Mouse (Mus musculus): ENCODE measurements around the gene Ankrd11. TPM values are rescaled to one million over a fixed set of nuclear protein-coding genes. Genes with fewer than 3 reads are reported as not detected.
"Not testable (repeated sequence)": the region's sequence is repeated elsewhere in the genome, so short reads cannot be mapped to it uniquely, and the experiment has no call there.

Ankrd11 gene
- polyA plus RNA-seq, 1 experiment from 2014 or later: 67.3 TPM

DNA sequence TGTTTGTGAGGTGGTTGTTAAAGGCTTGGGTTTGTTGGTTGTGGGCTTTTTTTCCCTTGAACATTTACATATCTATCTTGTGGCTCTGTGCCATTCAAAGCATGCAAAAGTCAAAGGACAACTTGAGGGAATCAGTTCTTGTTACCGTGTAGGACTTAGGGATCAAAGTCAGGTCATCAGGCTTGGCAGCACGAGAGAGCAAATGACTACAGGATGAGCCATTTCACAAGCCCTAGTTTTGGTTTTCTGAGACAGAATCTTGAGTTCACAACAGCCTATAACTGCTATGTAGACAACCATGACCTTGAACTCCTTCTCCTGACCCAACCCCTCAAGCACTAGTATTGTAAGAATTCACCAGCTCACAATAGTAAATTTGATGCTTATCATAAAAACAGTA is 3.7 kb downstream of the Ankrd11 start:
- no peak for ATAC-seq (ENCODE audit: insufficient read depth, low FRiP score, low read depth)
- Histone ChIP-seq H3K36me3 (no peaks in the 10 kb centered on the region), H3K4me3 (replicated peaks) (no peak overlapping the region), H3K9me3 (no peaks in the 10 kb centered on the region), H3K27ac (no peak overlapping the region), H3K4me1 (peaks cover 36% of the 10 kb centered on the region), H3K9ac (no peak overlapping the region), H3K27me3 (replicated peaks) (no peaks in the 10 kb centered on the region), H3K4me2 (no peak overlapping the region)
- 53% methylated on average over 2 of the region's 2 CpGs for WGBS

DNA sequence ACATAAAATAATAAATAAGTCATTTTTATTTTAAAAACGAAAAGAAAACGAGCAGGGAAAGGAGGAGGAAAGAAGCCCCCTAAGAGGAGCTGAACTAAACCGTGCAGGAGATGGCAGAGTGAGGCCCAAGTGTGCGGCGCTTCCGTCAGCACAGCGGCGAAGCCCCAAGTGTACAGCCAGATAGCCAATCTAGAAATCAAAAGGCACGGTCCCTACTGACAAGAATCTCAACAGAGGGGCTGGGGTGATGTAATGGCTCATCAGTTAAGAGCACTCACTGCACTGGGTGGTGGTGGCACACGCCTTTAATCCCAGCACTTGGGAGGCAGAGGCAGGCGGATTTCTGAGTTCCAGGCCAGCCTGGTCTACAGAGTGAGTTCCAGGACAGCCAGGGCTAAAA is 4.6 kb downstream of the Ankrd11 start:
- Histone ChIP-seq H3K27ac (peak overlapping the region; percentile 9; the same call in 1 of the 2 replicates), H3K4me1 (peaks cover 34% of the 10 kb centered on the region)

DNA sequence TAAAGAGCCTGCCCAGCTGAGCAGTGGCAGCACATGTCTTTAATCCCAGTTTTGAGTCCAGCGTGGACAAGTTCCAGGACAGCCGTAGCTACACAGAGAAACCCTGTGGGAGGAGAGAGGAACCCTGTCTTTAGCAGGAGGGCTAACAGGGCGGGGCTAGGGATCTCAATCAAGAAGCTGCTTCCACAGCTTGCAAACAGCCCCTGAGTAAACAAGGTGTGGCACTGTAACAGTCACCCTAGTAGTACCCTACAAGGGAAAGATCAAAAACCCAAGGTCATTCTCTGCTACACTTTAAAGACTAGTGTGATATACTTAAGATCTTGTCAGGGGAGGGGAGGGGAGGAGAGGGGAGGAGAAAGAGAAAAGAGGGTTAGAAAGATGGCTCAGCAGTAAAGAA is 5.1 kb downstream of the Ankrd11 start:
- WGBS: 29% methylated on average over 3 of the region's 3 CpGs
- ATAC-seq (ENCODE audit: insufficient read depth, low FRiP score, low read depth): peak; percentile 75; the same call in 1 of the 2 replicates
- Histone ChIP-seq H3K4me3 (replicated peaks) (no peak overlapping the region), H3K4me2 (no peak overlapping the region), H3K9ac (no peak overlapping the region), H3K4me1 (peaks cover 34% of the 10 kb centered on the region), H3K27me3 (replicated peaks) (no peaks in the 10 kb centered on the region), H3K9me3 (no peaks in the 10 kb centered on the region), H3K36me3 (no peaks in the 10 kb centered on the region), H3K27ac (peak overlapping the region; percentile 9; the same call in 1 of the 2 replicates)

More for the DNA sequence above, 4.6 kb downstream of the Ankrd11 start:
- Histone ChIP-seq H3K9ac (no peak overlapping the region), H3K36me3 (no peaks in the 10 kb centered on the region), H3K9me3 (no peaks in the 10 kb centered on the region), H3K27me3 (replicated peaks) (no peaks in the 10 kb centered on the region), H3K4me2 (no peak overlapping the region), H3K4me3 (replicated peaks) (no peak overlapping the region)
- 75% methylated on average over 11 of the region's 11 CpGs for WGBS
- ATAC-seq (ENCODE audit: insufficient read depth, low FRiP score, low read depth): no peak

DNA sequence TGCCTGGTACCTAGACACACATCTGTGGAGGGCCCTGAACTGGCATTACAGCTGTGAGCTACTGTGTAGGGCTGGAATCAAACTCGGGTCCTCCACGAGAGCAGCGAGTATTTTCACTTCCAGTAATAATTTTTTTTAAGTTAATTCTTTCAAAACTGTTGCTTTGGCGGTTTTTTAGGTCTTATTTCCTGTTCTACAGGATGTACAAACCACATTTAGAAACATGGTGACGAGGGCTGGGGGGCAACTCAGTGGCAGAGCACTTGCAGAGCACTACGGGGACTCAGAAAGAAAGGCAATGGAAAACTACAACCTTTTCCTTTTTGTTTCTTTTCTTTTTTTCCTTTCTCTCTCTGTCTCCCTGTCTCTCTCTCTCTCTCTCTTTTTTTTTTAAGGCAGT is 7.9 kb downstream of the Ankrd11 start:
- H3K9ac ChIP-seq: no peak overlapping the region
- H3K36me3 ChIP-seq: no peaks in the 10 kb centered on the region
- 73% methylated on average over 6 of the region's 6 CpGs for WGBS
- no peaks in the 10 kb centered on the region for H3K9me3 ChIP-seq
- no peak overlapping the region for H3K4me3 ChIP-seq (replicated peaks)
- ATAC-seq (ENCODE audit: insufficient read depth, low FRiP score, low read depth): no peak
- H3K4me1 ChIP-seq: peaks cover 26% of the 10 kb centered on the region
- H3K4me2 ChIP-seq: no peak overlapping the region
- H3K27me3 ChIP-seq (replicated peaks): no peaks in the 10 kb centered on the region
- no peak overlapping the region for H3K27ac ChIP-seq

DNA sequence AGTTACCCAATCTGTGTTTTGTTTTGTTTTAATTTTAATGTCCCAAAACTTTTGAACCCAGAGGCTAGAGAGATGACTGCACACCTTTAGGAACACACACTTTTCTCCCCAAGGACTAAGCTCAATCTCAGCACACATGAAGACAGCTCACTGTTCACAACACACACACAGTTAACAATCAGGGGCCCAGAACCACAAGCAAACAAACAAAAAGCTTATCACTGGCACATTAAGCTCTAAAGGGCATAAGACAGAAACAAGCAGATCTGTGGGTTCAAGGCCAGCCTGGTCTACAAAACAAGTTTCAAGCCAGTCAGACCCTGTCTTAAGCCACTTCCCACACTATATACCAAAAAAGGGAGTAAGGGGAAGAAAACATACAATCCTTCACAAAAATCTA is 8.6 kb downstream of the Ankrd11 start:
- H3K27me3 ChIP-seq (replicated peaks): no peaks in the 10 kb centered on the region
- H3K27ac ChIP-seq: peak overlapping the region; percentile 31; the same call in 1 of the 2 replicates
- peaks cover 26% of the 10 kb centered on the region for H3K4me1 ChIP-seq
- H3K9me3 ChIP-seq: no peaks in the 10 kb centered on the region
- no peak overlapping the region for H3K4me2 ChIP-seq
- H3K36me3 ChIP-seq: no peaks in the 10 kb centered on the region
- no peak for ATAC-seq (ENCODE audit: insufficient read depth, low FRiP score, low read depth)
- no peak overlapping the region for H3K4me3 ChIP-seq (replicated peaks)
- H3K9ac ChIP-seq: no peak overlapping the region

DNA sequence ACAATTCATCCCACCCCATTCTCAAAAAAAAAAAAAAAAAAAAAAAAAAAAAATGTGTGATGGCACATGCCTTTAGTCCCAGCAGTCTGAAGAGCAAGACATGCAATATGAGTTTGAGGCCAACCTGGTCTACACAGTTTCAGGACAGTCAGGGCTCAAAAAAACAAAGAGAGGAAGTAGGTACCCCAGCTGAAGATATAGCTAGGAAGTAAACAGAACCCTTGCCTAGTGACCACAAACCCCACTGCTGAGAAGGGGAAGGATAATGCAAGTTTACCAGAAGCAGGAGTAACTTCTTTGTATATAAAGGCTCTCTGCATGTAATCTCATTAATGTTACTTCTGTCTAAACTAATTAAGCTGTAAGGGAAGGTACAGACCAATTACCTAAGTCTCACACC is 9.3 kb downstream of the Ankrd11 start:
- Histone ChIP-seq H3K4me3 (replicated peaks) (no peak overlapping the region), H3K4me1 (peaks cover 26% of the 10 kb centered on the region), H3K9me3 (no peaks in the 10 kb centered on the region), H3K9ac (no peak overlapping the region), H3K27ac (no peak overlapping the region), H3K36me3 (no peaks in the 10 kb centered on the region), H3K27me3 (replicated peaks) (no peaks in the 10 kb centered on the region), H3K4me2 (no peak overlapping the region)
- no peak for ATAC-seq (ENCODE audit: insufficient read depth, low FRiP score, low read depth)

DNA sequence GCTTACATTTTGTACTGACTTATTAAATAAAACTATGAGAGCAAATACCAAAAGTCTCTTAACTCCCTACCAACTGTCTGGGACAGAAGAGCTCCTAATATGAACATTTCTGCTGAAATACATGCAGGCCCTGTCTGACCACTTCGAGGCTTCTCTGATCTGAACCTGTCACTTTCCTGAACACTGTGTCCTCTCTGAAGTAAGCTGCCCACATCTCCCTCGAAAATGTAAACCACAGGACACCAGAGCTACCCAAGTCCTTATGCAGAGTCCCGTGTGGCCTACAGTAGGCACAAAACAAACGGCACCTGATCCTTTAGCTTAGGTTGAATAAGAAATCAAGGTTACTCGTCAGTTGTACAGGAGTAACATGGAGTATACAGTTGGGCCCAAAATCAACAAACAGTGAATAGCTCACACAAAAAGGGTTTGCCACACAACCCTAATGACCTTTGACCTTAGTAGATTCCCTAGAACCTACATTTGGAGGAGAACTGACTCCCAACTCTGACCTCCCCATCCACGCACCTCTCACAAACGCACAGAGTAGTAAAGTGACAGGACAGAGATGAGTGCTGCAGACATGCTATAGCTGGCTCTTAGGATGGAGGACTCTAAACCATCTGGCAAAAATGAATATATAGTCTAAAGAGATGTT is 10.6 kb downstream of the Ankrd11 start:
- Histone ChIP-seq H3K9ac (no peak overlapping the region), H3K27me3 (replicated peaks) (no peaks in the 10 kb centered on the region), H3K27ac (no peak overlapping the region), H3K4me2 (no peak overlapping the region), H3K4me1 (peaks cover 14% of the 10 kb centered on the region; the same call in 1 of the 2 replicates), H3K36me3 (no peaks in the 10 kb centered on the region), H3K4me3 (replicated peaks) (no peak overlapping the region), H3K9me3 (no peaks in the 10 kb centered on the region)
- ATAC-seq (ENCODE audit: insufficient read depth, low FRiP score, low read depth): no peak
- 72% methylated on average over 7 of the region's 7 CpGs for WGBS

DNA sequence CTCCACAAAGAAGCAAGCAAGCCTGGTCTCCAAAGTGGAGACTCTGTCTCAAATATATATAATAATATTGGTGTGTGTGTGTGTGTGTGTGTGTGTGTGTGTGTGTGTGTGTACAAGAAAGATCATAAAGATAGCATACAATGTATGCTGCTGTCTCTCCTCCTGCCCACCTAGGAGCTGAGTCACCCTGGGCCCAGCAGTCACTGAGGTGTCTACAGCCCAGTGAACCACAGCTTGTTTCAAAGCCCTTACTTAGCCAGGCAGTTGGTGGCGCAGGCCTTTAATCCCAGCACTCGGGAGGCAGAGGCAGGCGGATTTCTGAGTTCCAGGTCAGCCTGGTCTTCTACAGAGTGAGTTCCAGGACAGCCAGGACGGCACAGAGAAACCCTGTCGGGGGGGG is 12.0 kb downstream of the Ankrd11 start:
- not testable (repeated sequence) for H3K27ac ChIP-seq; H3K4me1 ChIP-seq; H3K4me2 ChIP-seq; H3K27me3 ChIP-seq (replicated peaks); H3K9me3 ChIP-seq; H3K4me3 ChIP-seq (replicated peaks); H3K9ac ChIP-seq; ATAC-seq (ENCODE audit: insufficient read depth, low FRiP score, low read depth); H3K36me3 ChIP-seq
- WGBS: 83% methylated on average over 5 of the region's 5 CpGs

DNA sequence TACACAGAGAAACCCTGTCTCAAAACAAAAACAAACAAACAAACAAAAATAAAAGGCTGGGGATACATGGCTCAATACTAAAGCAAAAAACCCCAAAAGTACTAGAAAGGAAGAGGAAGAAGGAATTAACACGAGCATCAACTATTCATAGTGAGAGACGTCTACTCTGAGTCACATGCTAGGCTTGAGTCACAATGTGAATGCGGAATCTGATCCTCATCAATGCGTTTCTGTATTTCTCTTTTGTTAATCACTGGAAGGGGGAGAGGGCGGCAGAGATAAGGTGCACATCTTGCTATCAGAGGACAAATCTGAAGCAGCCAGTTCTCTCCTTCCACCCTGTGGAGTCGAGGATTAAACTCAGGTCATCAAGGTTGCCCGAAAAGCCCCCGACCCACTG is 14.3 kb downstream of the Ankrd11 start:
- no peak overlapping the region for H3K4me3 ChIP-seq (replicated peaks)
- H3K9ac ChIP-seq: no peak overlapping the region
- no peaks in the 10 kb centered on the region for H3K4me1 ChIP-seq
- no peak overlapping the region for H3K27ac ChIP-seq
- no peaks in the 10 kb centered on the region for H3K9me3 ChIP-seq
- 89% methylated on average over 8 of the region's 8 CpGs for WGBS
- no peaks in the 10 kb centered on the region for H3K36me3 ChIP-seq
- no peak overlapping the region for H3K4me2 ChIP-seq
- ATAC-seq (ENCODE audit: insufficient read depth, low FRiP score, low read depth): no peak
- H3K27me3 ChIP-seq (replicated peaks): no peaks in the 10 kb centered on the region

DNA sequence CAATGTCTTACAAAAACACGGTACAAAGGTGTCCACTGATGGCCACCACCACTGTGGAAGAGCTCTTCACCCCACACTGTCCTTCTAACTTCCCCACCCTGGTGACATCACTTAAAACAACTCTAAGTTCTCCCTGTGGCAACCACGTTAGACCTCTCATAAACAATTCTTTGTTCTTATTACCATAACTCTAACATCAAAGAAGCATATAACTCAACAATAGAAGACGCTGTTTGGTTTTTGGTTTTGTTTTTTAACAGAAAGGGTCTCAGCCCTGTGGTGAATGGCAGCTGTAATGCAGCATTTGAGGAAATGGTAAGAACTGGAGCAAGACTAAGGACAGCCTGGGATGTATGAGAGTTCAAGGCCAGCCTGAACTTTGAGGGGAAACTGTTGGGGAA is 16.1 kb downstream of the Ankrd11 start:
- WGBS: 74% methylated on average over 3 of the region's 3 CpGs
- no peak overlapping the region for H3K9ac ChIP-seq
- no peak for ATAC-seq (ENCODE audit: insufficient read depth, low FRiP score, low read depth)

DNA sequence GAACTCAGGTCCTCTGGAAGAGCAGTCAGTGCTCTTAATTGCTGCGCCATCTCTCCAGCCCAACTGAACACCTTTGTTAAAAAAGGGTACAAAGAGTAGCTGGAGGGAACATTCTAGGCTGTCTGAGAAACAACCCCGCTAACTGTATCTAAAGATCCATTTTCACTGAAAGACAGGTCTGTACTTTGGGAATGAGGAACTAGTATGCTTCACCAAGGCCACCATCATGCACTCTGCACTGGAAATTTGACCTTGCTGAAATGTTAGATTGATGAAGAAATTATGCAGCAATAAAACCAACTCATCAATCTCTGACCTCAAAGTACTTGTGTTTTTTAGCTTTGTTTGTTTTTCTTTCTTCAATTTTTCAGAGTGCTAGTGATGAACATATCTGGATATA is 17.9 kb downstream of the Ankrd11 start:
- no peaks in the 10 kb centered on the region for H3K9me3 ChIP-seq
- no peaks in the 10 kb centered on the region for H3K27me3 ChIP-seq (replicated peaks)
- no peak overlapping the region for H3K4me2 ChIP-seq
- no peaks in the 10 kb centered on the region for H3K36me3 ChIP-seq
- H3K4me3 ChIP-seq (replicated peaks): no peak overlapping the region
- H3K4me1 ChIP-seq: peaks cover 10% of the 10 kb centered on the region; the same call in 1 of the 2 replicates
- WGBS: 96% methylated on average over 2 of the region's 2 CpGs
- no peak for ATAC-seq (ENCODE audit: insufficient read depth, low FRiP score, low read depth)
- H3K9ac ChIP-seq: no peak overlapping the region
- no peak overlapping the region for H3K27ac ChIP-seq

More for the DNA sequence above, 16.1 kb downstream of the Ankrd11 start:
- no peak overlapping the region for H3K4me2 ChIP-seq
- no peaks in the 10 kb centered on the region for H3K27me3 ChIP-seq (replicated peaks)
- no peak overlapping the region for H3K4me3 ChIP-seq (replicated peaks)
- H3K27ac ChIP-seq: no peak overlapping the region
- no peaks in the 10 kb centered on the region for H3K9me3 ChIP-seq
- H3K36me3 ChIP-seq: no peaks in the 10 kb centered on the region
- peaks cover 4% of the 10 kb centered on the region; the same call in 1 of the 2 replicates for H3K4me1 ChIP-seq

DNA sequence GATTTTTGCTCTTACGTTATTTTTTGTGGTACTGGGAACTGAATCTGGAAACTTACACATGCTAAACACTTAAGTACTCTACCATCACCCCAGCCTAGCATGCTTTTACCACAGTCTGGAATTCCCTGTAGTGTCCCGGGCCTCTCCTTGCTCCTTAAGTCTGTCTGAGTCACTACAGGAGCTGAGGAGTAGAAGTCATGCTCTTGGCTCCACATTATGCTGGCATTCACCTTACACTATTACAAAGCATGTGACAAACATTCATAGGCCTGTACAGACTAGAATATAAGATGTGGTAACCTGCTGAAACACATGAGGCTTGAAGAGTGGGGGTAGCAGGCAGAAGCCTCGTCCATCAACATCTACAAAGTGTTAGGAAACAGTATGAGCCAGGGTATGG is 19.4 kb downstream of the Ankrd11 start:
- Histone ChIP-seq H3K4me2 (no peak overlapping the region), H3K36me3 (no peaks in the 10 kb centered on the region)
- no peak for ATAC-seq (ENCODE audit: insufficient read depth, low FRiP score, low read depth)

DNA sequence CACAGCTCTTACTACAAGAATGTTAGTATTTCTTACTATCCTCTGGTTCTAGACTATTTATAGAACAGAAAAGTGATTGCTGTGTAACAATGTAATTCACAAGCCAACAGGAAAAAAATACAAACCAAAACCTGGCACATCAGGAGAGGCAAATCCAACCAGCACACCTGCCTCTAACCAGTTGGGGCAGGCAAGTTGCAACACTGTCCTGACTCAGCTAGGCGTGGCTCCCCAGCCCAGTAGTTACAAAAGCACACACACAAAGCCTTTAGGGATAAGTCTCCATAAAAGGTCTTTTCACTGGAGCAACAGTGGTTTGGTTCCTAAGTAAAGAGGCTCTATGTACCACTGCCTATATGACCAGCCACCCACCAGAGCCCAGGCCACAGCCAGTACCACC is 20.8 kb downstream of the Ankrd11 start:
- no peaks in the 10 kb centered on the region for H3K27me3 ChIP-seq (replicated peaks)
- peak; percentile 51; the same call in 1 of the 2 replicates for ATAC-seq (ENCODE audit: insufficient read depth, low FRiP score, low read depth)
- H3K9ac ChIP-seq: no peak overlapping the region
- H3K4me1 ChIP-seq: peaks cover 30% of the 10 kb centered on the region
- WGBS: 80% methylated on average over 1 of the region's 1 CpGs
- no peaks in the 10 kb centered on the region for H3K9me3 ChIP-seq
- no peaks in the 10 kb centered on the region for H3K36me3 ChIP-seq
- no peak overlapping the region for H3K4me2 ChIP-seq
- peak overlapping the region; percentile 86 for H3K27ac ChIP-seq
- H3K4me3 ChIP-seq (replicated peaks): no peak overlapping the region

More for the DNA sequence above, 19.4 kb downstream of the Ankrd11 start:
- H3K4me3 ChIP-seq (replicated peaks): no peak overlapping the region
- H3K27ac ChIP-seq: peak overlapping the region; percentile 71
- H3K27me3 ChIP-seq (replicated peaks): no peaks in the 10 kb centered on the region
- H3K9ac ChIP-seq: no peak overlapping the region
- no peaks in the 10 kb centered on the region for H3K9me3 ChIP-seq
- peaks cover 20% of the 10 kb centered on the region for H3K4me1 ChIP-seq
- 71% methylated on average over 3 of the region's 3 CpGs for WGBS

Data from stomach, embryonic 15.5 days (tissue).